Mouse (Mus musculus): ENCODE measurements around the gene Trim7.

- TF ChIP-seq CTCF (IDR thresholded peaks at IDR 0.05; ENCODE audit: extremely low read depth, insufficient read depth, insufficient read length, insufficient replicate concordance) (no peak), POLR2A (IDR thresholded peaks at IDR 0.05; ENCODE audit: low read depth, low read length) (no peak)
Observed at GRCm38 (mm10) chr11:48822768-48823512, 3.0 kb upstream of the Trim7 start.
